Mouse (Mus musculus): ENCODE data around the gene Nell1.

The Nell1 gene

GRCm38 (mm10) chr7:50050144-50050543 lies 75.5 kb downstream of the Nell1 start:
- no peak for DNase-seq (ENCODE audit: low spot score)

DNA sequence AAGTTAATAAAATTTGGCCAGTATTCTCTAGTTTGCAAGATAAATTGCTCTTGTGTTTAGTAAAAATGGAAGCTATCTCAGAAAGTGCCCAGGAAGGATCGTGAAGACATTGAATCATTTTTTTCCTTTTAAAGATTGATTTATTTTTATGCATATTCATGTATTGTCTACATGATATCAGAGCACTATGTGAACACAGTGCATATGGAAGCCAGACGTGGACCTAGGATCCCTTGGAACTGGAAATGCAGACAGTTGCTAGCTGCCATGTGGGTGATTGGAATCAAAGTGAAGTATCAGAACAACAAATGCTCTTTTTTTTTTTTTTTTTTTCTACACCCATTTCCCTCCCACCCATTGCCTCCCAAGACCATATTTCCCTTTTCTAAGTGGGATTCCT lies 79.0 kb downstream of the Nell1 start:
- DNase-seq (ENCODE audit: low spot score), result no peak

- no peak for DNase-seq (ENCODE audit: low spot score)
Measured at GRCm38 (mm10) chr7:50094461-50094860, 119.8 kb downstream of the Nell1 start.

DNA sequence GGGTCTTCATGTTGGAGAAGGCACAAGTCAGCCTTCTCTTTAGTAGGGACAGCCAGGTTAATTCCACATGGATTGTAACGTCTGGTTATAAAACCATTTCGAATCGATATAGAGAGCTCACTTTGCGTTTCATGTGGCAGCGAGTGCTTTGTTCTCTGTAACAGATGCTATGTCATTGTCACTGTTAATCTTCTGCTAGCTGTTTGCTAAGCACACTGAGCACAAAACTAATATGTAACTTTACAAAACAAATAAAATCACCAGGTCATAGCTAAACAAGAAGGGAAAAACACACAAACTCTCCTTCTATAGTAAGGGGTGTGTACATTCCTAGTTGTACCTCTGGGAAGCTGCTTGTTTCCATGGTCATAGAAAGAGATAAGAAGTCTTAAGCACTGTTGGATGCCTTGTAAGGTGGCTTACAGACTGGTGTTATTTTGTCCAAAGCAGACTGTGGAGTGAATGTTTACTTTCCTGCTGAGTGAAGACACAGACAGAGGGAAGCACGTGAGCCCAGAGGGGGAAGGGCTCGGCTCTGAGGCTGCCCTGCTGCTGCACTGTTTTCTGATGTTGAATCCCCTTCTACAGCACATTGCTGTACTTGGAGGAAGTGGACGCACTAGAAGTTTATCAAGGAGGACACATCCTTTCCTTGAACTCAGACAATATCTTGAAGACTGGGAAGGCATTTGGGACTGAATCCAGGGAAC lies 131.1 kb downstream of the Nell1 start:
- no peak for DNase-seq (ENCODE audit: low spot score)

DNA sequence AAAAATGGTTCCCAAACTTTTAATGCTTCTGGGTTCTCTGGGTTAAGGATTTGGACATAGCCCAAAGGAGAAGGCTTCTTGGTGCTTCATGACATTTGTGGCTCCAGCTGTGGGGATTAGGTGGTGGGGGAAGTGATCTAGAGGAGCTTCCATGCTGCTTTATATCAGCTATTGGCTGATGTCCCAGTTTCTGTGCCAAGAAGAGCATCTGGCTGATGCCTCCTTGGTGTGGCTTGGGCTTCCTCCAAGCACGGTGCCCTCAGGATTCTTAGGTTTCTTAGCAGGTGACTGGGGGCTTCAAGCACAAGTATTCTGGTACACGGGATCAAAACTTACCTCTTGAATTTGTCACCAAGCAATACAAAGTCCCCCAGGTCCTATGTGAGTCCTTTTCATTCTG lies 132.6 kb downstream of the Nell1 start:
- DNase-seq (ENCODE audit: low spot score), result no peak

DNA sequence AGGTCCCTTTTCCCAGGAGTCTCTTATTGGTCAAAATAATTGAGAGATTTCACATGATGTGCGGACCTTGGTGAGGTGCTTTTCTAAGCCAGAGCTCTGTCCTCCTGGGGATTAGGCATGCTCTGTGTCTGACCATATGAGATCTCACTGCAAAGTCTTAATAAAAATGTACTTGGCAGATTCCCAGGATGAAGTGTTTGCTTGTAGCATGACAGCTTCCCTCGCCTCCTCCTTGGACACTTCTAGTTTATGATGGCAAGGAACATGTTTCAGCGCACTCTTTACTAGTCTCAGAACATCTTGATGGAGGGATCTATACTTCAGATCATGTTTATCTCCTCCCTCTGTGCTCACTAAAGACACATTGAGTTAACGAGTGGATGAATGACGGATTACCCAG lies 143.7 kb downstream of the Nell1 start:
- DNase-seq (ENCODE audit: low spot score), result no peak

DNA sequence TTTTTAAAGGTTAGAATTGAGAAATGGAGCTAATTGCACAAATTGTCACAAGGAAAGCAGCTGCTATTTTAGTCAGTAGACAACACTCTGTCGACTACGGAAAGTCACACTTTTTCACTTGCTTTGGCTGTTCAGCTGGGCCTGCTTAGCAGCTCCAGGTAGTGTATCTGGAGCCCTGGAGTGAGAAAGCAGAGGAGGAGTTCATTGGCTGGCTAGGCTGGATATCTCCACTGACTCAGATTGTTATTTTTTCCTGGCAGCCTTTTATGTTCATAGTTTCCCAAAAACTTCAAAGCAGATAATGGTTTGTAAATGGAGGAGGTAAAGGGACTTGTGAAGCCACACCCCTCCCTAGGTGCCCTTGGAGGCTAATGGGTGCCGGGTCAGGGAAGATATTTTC lies 163.0 kb downstream of the Nell1 start:
- DNase-seq (ENCODE audit: low spot score), result no peak

- DNase-seq (ENCODE audit: low spot score), result no peak
Measured at GRCm38 (mm10) chr7:50149326-50149725, 174.7 kb downstream of the Nell1 start.

- DNase-seq (ENCODE audit: low spot score), result no peak
Measured at GRCm38 (mm10) chr7:50150838-50151237, 176.2 kb downstream of the Nell1 start.

GRCm38 (mm10) chr7:50153618-50154017 lies 179.0 kb downstream of the Nell1 start:
- no peak for DNase-seq (ENCODE audit: low spot score)

GRCm38 (mm10) chr7:50162602-50163001 lies 187.9 kb downstream of the Nell1 start:
- DNase-seq (ENCODE audit: low spot score), result no peak

DNA sequence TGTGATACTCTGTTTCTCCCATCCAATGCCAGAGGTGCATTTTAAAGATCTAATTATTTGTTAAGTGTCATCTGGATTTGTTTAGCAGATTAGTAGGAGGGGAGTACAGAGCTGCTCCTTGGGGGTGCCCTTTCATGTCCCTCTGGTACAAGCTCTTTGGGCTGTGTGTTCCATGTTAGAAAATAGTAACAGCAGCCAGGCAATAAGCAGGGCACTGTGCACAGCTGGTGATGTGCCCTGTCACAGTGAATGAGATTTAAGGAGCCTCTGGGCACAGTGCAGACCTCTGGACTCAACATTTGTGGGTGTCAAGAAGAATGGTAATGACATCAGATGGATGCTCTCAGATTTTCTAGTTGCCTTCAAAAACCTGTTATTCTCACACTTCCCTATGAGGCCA lies 194.1 kb downstream of the Nell1 start:
- DNase-seq (ENCODE audit: low spot score), result no peak

- no peak for DNase-seq (ENCODE audit: low spot score)
Measured at GRCm38 (mm10) chr7:50186306-50186705, 211.6 kb downstream of the Nell1 start.

- no peak for DNase-seq (ENCODE audit: low spot score)
Measured at GRCm38 (mm10) chr7:50193955-50194354, 219.3 kb downstream of the Nell1 start.

- no peak for DNase-seq (ENCODE audit: low spot score)
Measured at GRCm38 (mm10) chr7:50195080-50195611, 220.5 kb downstream of the Nell1 start.

GRCm38 (mm10) chr7:50205268-50205667 lies 230.6 kb downstream of the Nell1 start:
- no peak for DNase-seq (ENCODE audit: low spot score)

GRCm38 (mm10) chr7:50210678-50211251 lies 236.1 kb downstream of the Nell1 start:
- no peak for DNase-seq (ENCODE audit: low spot score)

DNA sequence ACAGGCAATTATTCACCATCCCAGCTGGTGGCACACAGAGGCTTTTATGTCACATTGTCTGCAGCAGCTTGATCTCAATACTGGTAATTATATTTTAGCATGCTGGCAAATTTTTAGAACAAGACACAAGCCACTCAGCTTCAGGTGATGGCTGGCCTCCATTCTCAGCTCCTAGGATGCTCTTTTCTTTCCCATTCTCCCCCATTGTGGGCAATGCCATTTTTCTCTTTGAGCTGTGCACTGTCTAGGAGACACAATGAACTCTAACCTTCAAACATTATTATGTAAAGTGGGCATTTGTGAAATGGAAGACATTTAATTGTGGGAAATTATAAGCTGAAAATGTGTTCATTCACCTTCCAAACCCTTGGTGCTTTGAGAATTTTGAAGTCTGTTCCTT lies 247.2 kb downstream of the Nell1 start:
- no peak for DNase-seq (ENCODE audit: low spot score)

DNA sequence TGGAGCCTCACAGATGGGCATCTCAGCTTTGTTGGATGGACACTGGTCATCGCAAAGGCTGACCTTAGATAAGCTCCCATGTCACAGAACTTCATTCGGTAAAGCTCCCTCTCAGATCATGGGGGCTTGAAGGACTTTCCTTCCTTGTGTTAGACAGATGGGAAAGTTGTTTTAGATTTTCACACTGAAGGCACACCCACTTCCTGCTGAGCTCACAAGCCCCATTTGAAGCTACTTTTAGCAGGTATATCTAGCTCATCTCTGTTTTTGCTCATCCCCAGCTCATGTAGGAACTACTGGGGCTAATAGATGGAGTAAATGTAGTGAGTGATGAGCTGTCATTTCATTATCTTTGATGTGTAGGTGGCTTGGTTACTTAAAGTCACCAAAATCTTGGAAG lies 252.0 kb downstream of the Nell1 start:
- no peak for DNase-seq (ENCODE audit: low spot score)

- no peak for DNase-seq (ENCODE audit: low spot score)
Measured at GRCm38 (mm10) chr7:50228273-50228672, 253.6 kb downstream of the Nell1 start.

GRCm38 (mm10) chr7:50241213-50241612 lies 266.5 kb downstream of the Nell1 start:
- DNase-seq (ENCODE audit: low spot score), result no peak

GRCm38 (mm10) chr7:50241634-50242273 lies 267.1 kb downstream of the Nell1 start:
- DNase-seq (ENCODE audit: low spot score), result no peak

- DNase-seq (ENCODE audit: low spot score), result no peak
Measured at GRCm38 (mm10) chr7:50253166-50253565, 278.5 kb downstream of the Nell1 start.

All from adipocyte (in vitro differentiated cells).